Mouse (Mus musculus): ENCODE results near the gene Zfp963.
"Not testable (repeated sequence)": the region's sequence is repeated elsewhere in the genome, so short reads cannot be mapped to it uniquely, and the experiment has no call there.

DNA sequence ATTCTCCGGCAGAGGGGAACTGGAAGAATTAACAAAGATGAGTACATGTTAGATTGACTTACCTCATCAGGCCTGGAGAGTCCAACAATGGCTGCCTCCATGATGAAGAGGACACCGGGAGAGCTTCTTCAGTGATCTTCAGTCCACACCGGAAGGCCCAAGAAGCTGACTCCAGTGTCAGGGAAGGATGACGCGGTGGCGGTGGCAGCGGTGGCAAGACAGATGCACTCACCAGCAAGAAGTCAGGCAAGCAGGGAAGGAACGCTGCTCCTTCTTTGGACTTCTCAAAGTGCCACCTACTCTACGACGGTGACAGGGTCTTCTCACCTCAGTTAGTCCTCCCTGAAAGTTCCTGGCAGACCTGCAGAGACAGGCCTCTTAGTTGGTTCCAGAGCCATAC, 39.1 kb downstream of the Zfp963 start, which contains the start of gene Zfp869:
- TF ChIP-seq CTCF (IDR thresholded peaks at IDR 0.05; ENCODE audit: borderline replicate concordance, control insufficient read depth, extremely low read depth, insufficient read depth, low read length, poor library complexity); POLR2A (IDR thresholded peaks at IDR 0.05; ENCODE audit: control insufficient read depth, extremely low read depth, insufficient read depth, low read length, poor library complexity): not testable (repeated sequence)
